Mouse (Mus musculus): ENCODE results near the gene Uqcr10. TPM values are rescaled to one million over a fixed set of nuclear protein-coding genes. Genes with fewer than 3 reads are reported as not detected.

The Uqcr10 gene
- polyA plus RNA-seq, 2 experiments = 756 to 868 TPM

DNA sequence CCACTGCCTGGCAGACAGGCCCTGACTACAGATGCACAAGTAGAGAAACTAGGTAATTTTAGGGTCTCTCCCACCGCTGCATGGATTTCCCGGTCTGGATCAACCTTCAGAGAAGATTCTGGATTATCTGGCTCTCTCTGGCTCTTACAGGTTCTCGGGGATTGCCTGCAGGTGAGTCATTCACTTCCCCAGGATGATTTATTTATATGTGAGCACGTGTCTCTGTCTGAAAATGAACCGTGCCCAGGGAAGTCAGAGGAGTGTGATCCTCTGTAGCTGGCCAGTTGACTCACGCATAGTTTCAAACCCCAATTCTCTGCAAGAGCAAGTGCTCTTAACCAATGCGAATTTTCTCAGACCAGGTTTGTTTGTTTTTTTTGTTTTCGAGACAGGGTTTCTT is 3.4 kb downstream of the Uqcr10 start:
- Histone ChIP-seq H3K27ac (replicated peaks; ENCODE audit: low read depth, low read length) (no peak overlapping the region), H3K4me3 (replicated peaks; ENCODE audit: low read length) (no peak overlapping the region), H3K4me1 (ENCODE audit: control insufficient read depth, insufficient read depth, low read length) (peaks cover 10% of the 10 kb centered on the region), H3K9me3 (ENCODE audit: control insufficient read depth, low read length) (no peaks in the 10 kb centered on the region), H3K4me2 (replicated peaks; ENCODE audit: low read depth, low read length, severe bottlenecking) (no peak overlapping the region), H3K27me3 (ENCODE audit: control insufficient read depth, insufficient read depth, low read length) (no peaks in the 10 kb centered on the region), H3K36me3 (ENCODE audit: control insufficient read depth, insufficient read depth, low read length) (peaks cover 20% of the 10 kb centered on the region), H3K9ac (ENCODE audit: low read depth, low read length, severe bottlenecking) (no peak overlapping the region)
- ATAC-seq (ENCODE audit: low FRiP score, low read depth) = no peak
- no peak for DNase-seq (ENCODE audit: low spot score)
- TF ChIP-seq POLR2A (IDR thresholded peaks at IDR 0.05; ENCODE audit: borderline replicate concordance, extremely low read depth, insufficient read depth, insufficient read length) = no peak
- WGBS = 84% methylated on average over 8 of the region's 8 CpGs

DNA sequence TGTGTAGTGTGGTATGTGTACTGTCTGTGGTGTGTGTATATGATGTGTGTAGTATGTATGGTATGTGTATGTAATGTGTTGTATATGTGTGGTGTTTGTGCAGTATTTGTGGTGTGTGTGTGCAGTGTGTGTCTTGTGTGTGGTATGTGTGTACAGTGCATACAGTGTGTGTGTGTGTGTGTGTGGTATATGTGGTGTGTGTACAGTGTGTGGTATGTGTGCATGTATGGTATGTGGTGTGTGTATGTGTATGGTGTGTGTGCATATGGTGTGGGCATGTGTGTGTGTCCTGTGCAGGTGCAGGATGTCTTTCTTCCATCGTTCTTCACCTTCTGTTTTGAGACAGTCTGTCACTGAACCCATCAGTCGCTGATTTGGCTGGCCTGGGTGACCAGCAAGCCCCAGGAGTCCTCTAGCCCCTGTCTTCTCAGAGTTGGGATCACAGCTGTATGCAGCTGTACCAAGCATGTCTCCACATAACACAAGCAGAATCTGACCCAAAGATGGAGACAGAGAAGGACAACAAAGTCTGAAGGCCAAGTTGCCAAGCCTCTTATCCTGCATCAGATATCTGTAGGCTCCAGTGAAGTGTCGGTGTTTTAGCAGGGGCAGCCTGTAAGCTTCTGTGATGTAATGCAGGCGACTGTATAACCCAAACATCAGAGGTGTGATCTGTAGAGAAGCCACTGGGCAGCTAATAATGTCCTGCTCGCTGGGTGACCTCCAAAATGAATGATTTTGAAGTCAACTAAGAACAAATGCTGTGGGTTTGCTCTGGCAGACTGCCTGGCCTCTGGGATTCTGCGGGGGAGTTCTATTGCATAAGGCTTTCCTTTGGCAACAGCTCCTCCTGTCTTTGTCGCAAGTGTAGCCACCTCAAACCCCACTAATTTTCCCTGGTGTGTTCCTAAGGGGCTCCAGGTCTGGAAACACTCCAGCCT is 6.8 kb downstream of the Uqcr10 start:
- Histone ChIP-seq H3K4me1 (ENCODE audit: control insufficient read depth, insufficient read depth, low read length) (no peaks in the 10 kb centered on the region), H3K4me2 (replicated peaks; ENCODE audit: low read depth, low read length, severe bottlenecking) (no peak overlapping the region), H3K27me3 (ENCODE audit: control insufficient read depth, insufficient read depth, low read length) (no peaks in the 10 kb centered on the region), H3K36me3 (ENCODE audit: control insufficient read depth, insufficient read depth, low read length) (peaks cover 19% of the 10 kb centered on the region), H3K4me3 (replicated peaks; ENCODE audit: low read length) (no peak overlapping the region), H3K27ac (replicated peaks; ENCODE audit: low read depth, low read length) (no peak overlapping the region), H3K9ac (ENCODE audit: low read depth, low read length, severe bottlenecking) (no peak overlapping the region), H3K9me3 (ENCODE audit: control insufficient read depth, low read length) (no peaks in the 10 kb centered on the region)
- 46% methylated on average over 7 of the region's 7 CpGs for WGBS
- DNase-seq (ENCODE audit: low spot score) = peak; percentile 47
- no peak for ATAC-seq (ENCODE audit: low FRiP score, low read depth)
- no peak for TF ChIP-seq POLR2A (IDR thresholded peaks at IDR 0.05; ENCODE audit: borderline replicate concordance, extremely low read depth, insufficient read depth, insufficient read length)

DNA sequence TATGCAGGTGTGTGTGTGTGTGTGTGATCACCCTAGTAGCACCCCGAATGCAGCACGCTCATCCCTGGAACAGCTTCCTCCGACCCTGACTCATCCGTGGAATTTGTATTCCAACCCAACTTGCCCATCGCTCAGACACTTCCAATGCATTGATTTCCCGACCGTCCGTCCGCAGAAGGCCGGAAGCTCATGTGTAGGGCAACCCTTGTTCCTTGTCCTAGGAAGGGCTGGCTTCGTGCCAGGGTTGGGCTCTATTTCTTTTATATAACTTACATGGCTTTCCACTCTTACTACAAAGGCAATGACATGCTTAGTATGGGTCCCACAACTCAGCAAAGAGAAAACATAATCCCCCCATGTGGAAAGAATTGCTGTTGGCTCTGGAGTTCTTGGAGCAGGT is 12.0 kb downstream of the Uqcr10 start:
- ATAC-seq (ENCODE audit: low FRiP score, low read depth) (no peak), DNase-seq (ENCODE audit: low spot score) (no peak)
- Histone ChIP-seq H3K4me2 (replicated peaks; ENCODE audit: low read depth, low read length, severe bottlenecking) (no peak overlapping the region), H3K4me1 (ENCODE audit: control insufficient read depth, insufficient read depth, low read length) (no peaks in the 10 kb centered on the region), H3K27ac (replicated peaks; ENCODE audit: low read depth, low read length) (no peak overlapping the region), H3K36me3 (ENCODE audit: control insufficient read depth, insufficient read depth, low read length) (no peaks in the 10 kb centered on the region), H3K4me3 (replicated peaks; ENCODE audit: low read length) (no peak overlapping the region), H3K9ac (ENCODE audit: low read depth, low read length, severe bottlenecking) (no peak overlapping the region), H3K27me3 (ENCODE audit: control insufficient read depth, insufficient read depth, low read length) (no peaks in the 10 kb centered on the region), H3K9me3 (ENCODE audit: control insufficient read depth, low read length) (no peaks in the 10 kb centered on the region)
- WGBS = 91% methylated on average over 11 of the region's 11 CpGs
- TF ChIP-seq POLR2A (IDR thresholded peaks at IDR 0.05; ENCODE audit: borderline replicate concordance, extremely low read depth, insufficient read depth, insufficient read length) = no peak

DNA sequence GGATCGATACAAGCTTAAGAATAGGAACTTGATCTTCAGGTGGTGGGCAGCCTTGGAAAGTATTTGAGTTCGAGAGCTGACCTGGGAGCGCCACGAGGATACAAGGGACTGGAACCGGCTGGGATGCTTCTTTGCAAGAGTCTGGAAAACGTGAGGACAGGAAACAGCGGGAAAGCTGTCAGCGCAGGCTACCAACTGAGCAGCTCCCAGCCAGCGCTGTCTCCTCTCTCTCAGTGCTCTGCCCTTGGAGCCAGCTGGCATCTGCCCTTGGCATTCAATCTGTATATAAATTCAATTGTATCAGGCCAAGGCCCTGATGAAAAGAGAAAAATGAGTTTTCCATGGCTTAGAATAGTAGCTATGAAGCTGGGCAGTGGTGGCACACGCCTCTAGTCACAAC is 12.9 kb downstream of the Uqcr10 start:
- Histone ChIP-seq H3K4me1 (ENCODE audit: control insufficient read depth, insufficient read depth, low read length) (no peaks in the 10 kb centered on the region), H3K36me3 (ENCODE audit: control insufficient read depth, insufficient read depth, low read length) (no peaks in the 10 kb centered on the region), H3K4me2 (replicated peaks; ENCODE audit: low read depth, low read length, severe bottlenecking) (no peak overlapping the region), H3K9ac (ENCODE audit: low read depth, low read length, severe bottlenecking) (no peak overlapping the region), H3K27me3 (ENCODE audit: control insufficient read depth, insufficient read depth, low read length) (no peaks in the 10 kb centered on the region), H3K4me3 (replicated peaks; ENCODE audit: low read length) (no peak overlapping the region), H3K27ac (replicated peaks; ENCODE audit: low read depth, low read length) (no peak overlapping the region), H3K9me3 (ENCODE audit: control insufficient read depth, low read length) (no peaks in the 10 kb centered on the region)
- WGBS = 64% methylated on average over 10 of the region's 10 CpGs
- no peak for TF ChIP-seq POLR2A (IDR thresholded peaks at IDR 0.05; ENCODE audit: borderline replicate concordance, extremely low read depth, insufficient read depth, insufficient read length)
- no peak for DNase-seq (ENCODE audit: low spot score)
- no peak for ATAC-seq (ENCODE audit: low FRiP score, low read depth)

DNA sequence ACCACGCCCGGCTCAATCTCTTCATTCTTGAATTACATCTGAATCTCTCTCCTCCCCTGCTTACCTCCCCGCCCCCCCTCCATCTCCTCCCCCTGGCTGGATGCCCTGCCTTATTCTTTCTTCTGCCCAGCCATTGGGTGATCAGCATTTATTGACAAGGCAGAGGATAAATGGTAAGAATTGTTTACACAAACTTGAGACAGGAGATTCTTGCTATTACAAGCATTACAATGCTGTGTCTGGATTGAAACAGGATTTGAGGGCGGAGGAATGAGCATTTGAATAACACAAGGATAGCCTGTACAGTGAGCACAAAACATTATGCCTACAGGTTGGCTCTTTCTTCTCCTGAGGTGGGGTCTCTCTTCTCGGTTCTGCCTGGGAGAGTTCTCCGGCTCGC is 13.8 kb downstream of the Uqcr10 start:
- 78% methylated on average over 7 of the region's 7 CpGs for WGBS
- Histone ChIP-seq H3K4me1 (ENCODE audit: control insufficient read depth, insufficient read depth, low read length) (no peaks in the 10 kb centered on the region), H3K36me3 (ENCODE audit: control insufficient read depth, insufficient read depth, low read length) (no peaks in the 10 kb centered on the region), H3K9ac (ENCODE audit: low read depth, low read length, severe bottlenecking) (no peak overlapping the region), H3K27ac (replicated peaks; ENCODE audit: low read depth, low read length) (no peak overlapping the region), H3K4me3 (replicated peaks; ENCODE audit: low read length) (no peak overlapping the region), H3K4me2 (replicated peaks; ENCODE audit: low read depth, low read length, severe bottlenecking) (no peak overlapping the region), H3K9me3 (ENCODE audit: control insufficient read depth, low read length) (no peaks in the 10 kb centered on the region), H3K27me3 (ENCODE audit: control insufficient read depth, insufficient read depth, low read length) (no peaks in the 10 kb centered on the region)
- DNase-seq (ENCODE audit: low spot score) (no peak), ATAC-seq (ENCODE audit: low FRiP score, low read depth) (no peak)
- no peak for TF ChIP-seq POLR2A (IDR thresholded peaks at IDR 0.05; ENCODE audit: borderline replicate concordance, extremely low read depth, insufficient read depth, insufficient read length)
